Mouse (Mus musculus) adrenal gland, adult 18-20 months (tissue): ENCODE data around the gene Gpc6. TPM values are rescaled to one million over a fixed set of nuclear protein-coding genes. Genes with fewer than 3 reads are reported as not detected.

Source experiments
- DNase-seq, 2 experiments: peaks; one replicate each; pipeline ENCODE4 v3.0.0; 2021 to 2022; ENCODE audit warnings: low spot score in 2 of 2
- long read RNA-seq, 2 experiments: library from polyadenylated mRNA; stranded (forward); transcript quantifications; one replicate each; pipeline ENCODE4 v2.0.0; 2021
- total RNA-seq, 2 experiments: library from RNA; stranded (reverse); gene quantifications; 1 replicate in 1 of 2; 2 replicates in 1 of 2; pipeline ENCODE4 v1.2.3; 2021

The Gpc6 gene
- total RNA-seq = 1 to 10 TPM; 9.2 to 9.8 TPM
- long read RNA-seq, experiment 1, partial matches to known transcripts = 0 of 1 reads
- long read RNA-seq, experiment 1, other reads (novel, unspliced or antisense) = 1 of 1 reads
- long read RNA-seq, experiment 2, partial matches to known transcripts = 0 of 1 reads
- long read RNA-seq, experiment 2, other reads (novel, unspliced or antisense) = 1 of 1 reads

- DNase-seq = peak; percentile 71 to 72
Measured at GRCm38 (mm10) chr14:116924876-116925601, at the start of gene Gpc6. TSS of gene Gpc6 (plus strand) at chr14:116925315.

- DNase-seq = no peak
Measured at GRCm38 (mm10) chr14:116882480-116883044, 42.6 kb upstream of the Gpc6 start.

GRCm38 (mm10) chr14:116894316-116894715, 30.8 kb upstream of the Gpc6 start:
- no peak for DNase-seq

- no peak for DNase-seq
Measured at GRCm38 (mm10) chr14:116897971-116898370, 27.1 kb upstream of the Gpc6 start.

- DNase-seq = no peak
Measured at GRCm38 (mm10) chr14:116911768-116912167, 13.3 kb upstream of the Gpc6 start.

- DNase-seq = no peak
Measured at GRCm38 (mm10) chr14:116916874-116917273, 8.2 kb upstream of the Gpc6 start.

- DNase-seq = no peak
Measured at GRCm38 (mm10) chr14:116924266-116924665, 849 bp upstream of the Gpc6 start.

GRCm38 (mm10) chr14:116925691-116926403, 732 bp downstream of the Gpc6 start:
- peak; percentile 31 to 48 for DNase-seq

GRCm38 (mm10) chr14:116926404-116927171, 1.5 kb downstream of the Gpc6 start:
- peak; percentile 42 to 64 for DNase-seq

GRCm38 (mm10) chr14:116927341-116928315, 2.5 kb downstream of the Gpc6 start:
- DNase-seq = no peak

- no peak for DNase-seq
Measured at GRCm38 (mm10) chr14:116928395-116928794, 3.3 kb downstream of the Gpc6 start.

- DNase-seq = no peak
Measured at GRCm38 (mm10) chr14:116928796-116929529, 3.8 kb downstream of the Gpc6 start.

- no peak for DNase-seq
Measured at GRCm38 (mm10) chr14:116933825-116934224, 8.7 kb downstream of the Gpc6 start.

GRCm38 (mm10) chr14:116937910-116938560, 12.9 kb downstream of the Gpc6 start:
- DNase-seq = no peak

GRCm38 (mm10) chr14:116938735-116939134, 13.6 kb downstream of the Gpc6 start:
- no peak for DNase-seq

- no peak for DNase-seq
Measured at GRCm38 (mm10) chr14:116939561-116939960, 14.4 kb downstream of the Gpc6 start.

GRCm38 (mm10) chr14:116941772-116942171, 16.7 kb downstream of the Gpc6 start:
- no peak for DNase-seq

GRCm38 (mm10) chr14:116943751-116944150, 18.6 kb downstream of the Gpc6 start:
- DNase-seq = no peak

GRCm38 (mm10) chr14:116945975-116946374, 20.9 kb downstream of the Gpc6 start:
- no peak for DNase-seq
